Mouse (Mus musculus): ENCODE measurements around the gene Ccnb1. TPM values are rescaled to one million over a fixed set of nuclear protein-coding genes. Genes with fewer than 3 reads are reported as not detected.

Ccnb1 gene
- total and polyA plus RNA-seq, 3 experiments, result 139 to 682 (median 229) TPM

- TF ChIP-seq MXI1 (IDR thresholded peaks at IDR 0.05; ENCODE audit: low read depth, low read length) (no peak; the same call in none of the 2 replicates), TCF12 (IDR thresholded peaks at IDR 0.05; ENCODE audit: low read depth, low read length) (peak; percentile 57; the same call in 1 of the 2 replicates), SIN3A (IDR thresholded peaks at IDR 0.05; ENCODE audit: low read length) (peak; percentile 84)
Measured at GRCm38 (mm10) chr13:100786414-100786867, at the start of gene Ccnb1 (continued).

DNA sequence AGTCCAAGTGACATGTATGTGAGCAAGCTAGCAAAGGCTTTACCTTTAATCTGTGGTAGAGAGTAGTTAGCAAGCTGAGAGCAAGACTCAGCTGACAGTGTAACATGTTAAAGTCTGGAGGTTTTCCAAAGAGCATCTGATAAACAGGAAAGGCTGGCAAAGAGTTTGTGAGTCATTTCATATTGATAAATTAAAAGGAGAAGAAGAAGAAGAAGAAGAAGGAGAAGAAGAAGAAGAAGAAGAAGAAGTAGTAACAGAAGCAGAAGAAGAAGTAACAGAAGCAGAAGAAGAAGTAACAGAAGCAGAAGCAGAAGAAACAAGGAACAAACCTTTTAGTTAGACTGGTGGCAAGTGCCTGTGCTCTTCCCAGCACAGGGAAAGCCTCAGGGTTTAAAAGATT is 48.4 kb upstream of the Ccnb1 start:
- DNase-seq (ENCODE audit: low read depth, low spot score), result peak; percentile 69
- Histone ChIP-seq H3K36me3 (ENCODE audit: control insufficient read depth in 1 of 2, insufficient read depth in 2 of 2, low read length in 2 of 2) (peaks cover 3 to 16% of the 10 kb centered on the region in 2 experiments; a peak in 2 of 4 replicates), H3K27ac (ENCODE audit: control insufficient read depth, low read depth, low read length) (peak overlapping the region; percentile 23), H3K9me3 (replicated peaks; ENCODE audit: insufficient read depth, low read length) (no peaks in the 10 kb centered on the region), H3K9ac (ENCODE audit: control insufficient read depth, low read depth, low read length, poor library complexity, severe bottlenecking) (no peak overlapping the region), H3K27me3 (ENCODE audit: control insufficient read depth in 1 of 2, insufficient read depth in 2 of 2, low read length in 2 of 2) (no peaks in the 10 kb centered on the region), H3K4me3 (ENCODE audit: control insufficient read depth in 1 of 2, insufficient read depth in 1 of 2, low read depth in 2 of 2, low read length in 2 of 2) (peak overlapping the region in 1 of 2 experiments; percentile 58; a peak in 1 of 4 replicates), H3K79me2 (ENCODE audit: control insufficient read depth, insufficient read depth, low read length, poor library complexity) (peaks cover 29% of the 10 kb centered on the region), H3K4me1 (ENCODE audit: control insufficient read depth in 1 of 2, insufficient read depth in 2 of 2, low read length in 2 of 2) (peaks cover 8 to 9% of the 10 kb centered on the region in 2 experiments; a peak in 3 of 4 replicates)
- TF ChIP-seq HCFC1 (IDR thresholded peaks at IDR 0.05; ENCODE audit: low read depth, low read length) (no peak), POLR2AphosphoS2 (IDR thresholded peaks at IDR 0.05; ENCODE audit: low read length) (no peak), ZKSCAN1 (IDR thresholded peaks at IDR 0.05; ENCODE audit: low read depth, low read length) (peak; percentile 65), BHLHE40 (IDR thresholded peaks at IDR 0.05; ENCODE audit: borderline replicate concordance, low read depth, low read length) (no peak), CTCF (IDR thresholded peaks at IDR 0.05 in 2 of 3, conservative IDR thresholded peaks at IDR 0.05 in 1 of 3; ENCODE audit: control insufficient read depth in 1 of 3, insufficient read depth in 1 of 3, low read depth in 2 of 3, low read length in 3 of 3, poor library complexity in 1 of 3, severe bottlenecking in 1 of 3) (no peak), TBP (IDR thresholded peaks at IDR 0.05; ENCODE audit: low read depth, low read length) (0 out of 2 replicates have a peak, but pooled peaks have one; percentile 19), ELF1 (IDR thresholded peaks at IDR 0.05; ENCODE audit: low read depth, low read length) (0 out of 2 replicates have a peak, but pooled peaks have one; percentile 7), TCF12 (IDR thresholded peaks at IDR 0.05; ENCODE audit: low read depth, low read length) (peak; percentile 28; the same call in 1 of the 2 replicates), UBTF (IDR thresholded peaks at IDR 0.05; ENCODE audit: borderline replicate concordance, insufficient read depth, low read depth, low read length) (no peak), CHD2 (IDR thresholded peaks at IDR 0.05; ENCODE audit: low read length) (no peak), NRF1 (IDR thresholded peaks at IDR 0.05; ENCODE audit: insufficient read depth, low read depth, low read length, poor library complexity, severe bottlenecking) (no peak), USF2 (IDR thresholded peaks at IDR 0.05; ENCODE audit: borderline replicate concordance in 1 of 2, insufficient read depth in 1 of 2, low read depth in 1 of 2, low read length in 2 of 2) (no peak), JUND (IDR thresholded peaks at IDR 0.05; ENCODE audit: low read depth, low read length) (no peak; the same call in 1 of the 2 replicates), MYC (IDR thresholded peaks at IDR 0.05; ENCODE audit: low read depth, low read length) (no peak), USF1 (IDR thresholded peaks at IDR 0.05; ENCODE audit: low read depth, low read length) (no peak), ZC3H11A (IDR thresholded peaks at IDR 0.05; ENCODE audit: low read depth, low read length) (no peak), ZNF384 (IDR thresholded peaks at IDR 0.05; ENCODE audit: low read depth, low read length) (no peak), POLR2AphosphoS5 (IDR thresholded peaks at IDR 0.05; ENCODE audit: borderline replicate concordance, low read depth, low read length) (no peak), SIN3A (IDR thresholded peaks at IDR 0.05; ENCODE audit: low read length) (peak; percentile 63), TAL1 (IDR thresholded peaks at IDR 0.05; ENCODE audit: low read length) (no peak), MAX (IDR thresholded peaks at IDR 0.05; ENCODE audit: low read length) (no peak), E2F4 (IDR thresholded peaks at IDR 0.05; ENCODE audit: borderline replicate concordance, low read depth, low read length) (no peak), RCOR1 (IDR thresholded peaks at IDR 0.05; ENCODE audit: low read depth, low read length) (peak; percentile 52; the same call in 1 of the 2 replicates), KAT2A (conservative IDR thresholded peaks at IDR 0.05; ENCODE audit: low read depth, low read length) (no peak), EP300 (IDR thresholded peaks at IDR 0.05; ENCODE audit: low read depth in 1 of 2, low read length in 2 of 2) (peak; percentile 62 to 77), SMC3 (IDR thresholded peaks at IDR 0.05; ENCODE audit: low read depth, low read length) (no peak), MXI1 (IDR thresholded peaks at IDR 0.05; ENCODE audit: low read depth, low read length) (0 out of 2 replicates have a peak, but pooled peaks have one; percentile 22), GABPA (IDR thresholded peaks at IDR 0.05; ENCODE audit: low read depth, low read length) (no peak), GATA1 (IDR thresholded peaks at IDR 0.05; ENCODE audit: low read depth, low read length) (peak; percentile 59; the same call in 1 of the 2 replicates), ZMIZ1 (IDR thresholded peaks at IDR 0.05; ENCODE audit: low read depth, low read length) (no peak), NELFE (IDR thresholded peaks at IDR 0.05; ENCODE audit: low read depth, low read length) (no peak), MEF2A (IDR thresholded peaks at IDR 0.05; ENCODE audit: extremely low read depth, insufficient replicate concordance, low read depth, low read length, poor library complexity, severe bottlenecking) (no peak), MYB (IDR thresholded peaks at IDR 0.05; ENCODE audit: low read depth, low read length) (no peak; the same call in 1 of the 2 replicates), CHD1 (IDR thresholded peaks at IDR 0.05; ENCODE audit: low read depth, low read length) (no peak)
